Mouse (Mus musculus) left cerebral cortex, adult 18-20 months (tissue): ENCODE results near the gene Gm867. TPM values are rescaled to one million over a fixed set of nuclear protein-coding genes. Genes with fewer than 3 reads are reported as not detected.

Source experiments
- DNase-seq, 2 experiments: peaks; one replicate each; pipeline ENCODE4 v3.0.0; 2021 to 2022; ENCODE audit warnings: low spot score in 2 of 2, mixed read lengths in 1 of 2
- total RNA-seq, 2 experiments: library from RNA; stranded (reverse); gene quantifications; 2 replicates each; pipeline ENCODE4 v1.2.3; 2021

Gene Gm867
- total RNA-seq, 2 experiments from 2014 or later, result not detected

DNA sequence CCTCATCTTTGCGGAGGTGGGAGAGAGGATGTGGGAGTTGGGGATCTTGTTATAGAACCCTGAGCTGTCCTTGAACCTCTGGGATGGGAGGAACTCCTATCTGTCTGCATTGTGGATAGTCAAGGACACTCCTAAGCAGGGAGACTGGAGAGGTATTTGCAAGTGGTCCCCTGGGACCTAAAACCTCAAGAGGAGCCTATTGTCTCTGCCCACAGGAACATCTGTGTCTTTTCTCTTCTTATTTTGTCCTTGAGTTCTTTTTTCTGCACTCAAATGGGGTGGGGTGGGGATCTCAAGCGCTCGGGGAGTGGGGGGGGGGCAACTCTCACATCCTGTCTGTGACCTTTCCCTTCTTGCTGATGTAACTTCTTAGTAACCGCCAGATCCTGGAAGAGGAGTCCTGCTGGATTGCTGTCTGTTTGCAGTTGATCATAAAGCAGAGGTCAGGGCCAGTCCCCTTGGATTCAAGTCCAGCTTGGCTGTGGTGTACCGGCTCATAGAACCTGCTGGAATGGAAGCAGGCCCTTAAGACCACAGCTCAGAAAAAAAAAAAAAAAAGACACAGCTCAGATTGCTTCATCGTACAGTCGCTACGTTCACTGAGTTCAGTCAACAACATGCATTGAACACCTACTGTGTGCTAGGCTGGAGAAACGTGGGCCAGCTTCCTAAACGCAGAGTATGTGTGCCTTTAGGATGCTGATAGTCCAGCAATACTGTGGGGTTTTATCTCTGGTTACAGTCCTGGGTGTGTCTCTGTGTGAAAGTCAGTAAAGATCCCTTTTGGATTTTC, 2.4 kb downstream of the Gm867 start:
- no peak for DNase-seq

DNA sequence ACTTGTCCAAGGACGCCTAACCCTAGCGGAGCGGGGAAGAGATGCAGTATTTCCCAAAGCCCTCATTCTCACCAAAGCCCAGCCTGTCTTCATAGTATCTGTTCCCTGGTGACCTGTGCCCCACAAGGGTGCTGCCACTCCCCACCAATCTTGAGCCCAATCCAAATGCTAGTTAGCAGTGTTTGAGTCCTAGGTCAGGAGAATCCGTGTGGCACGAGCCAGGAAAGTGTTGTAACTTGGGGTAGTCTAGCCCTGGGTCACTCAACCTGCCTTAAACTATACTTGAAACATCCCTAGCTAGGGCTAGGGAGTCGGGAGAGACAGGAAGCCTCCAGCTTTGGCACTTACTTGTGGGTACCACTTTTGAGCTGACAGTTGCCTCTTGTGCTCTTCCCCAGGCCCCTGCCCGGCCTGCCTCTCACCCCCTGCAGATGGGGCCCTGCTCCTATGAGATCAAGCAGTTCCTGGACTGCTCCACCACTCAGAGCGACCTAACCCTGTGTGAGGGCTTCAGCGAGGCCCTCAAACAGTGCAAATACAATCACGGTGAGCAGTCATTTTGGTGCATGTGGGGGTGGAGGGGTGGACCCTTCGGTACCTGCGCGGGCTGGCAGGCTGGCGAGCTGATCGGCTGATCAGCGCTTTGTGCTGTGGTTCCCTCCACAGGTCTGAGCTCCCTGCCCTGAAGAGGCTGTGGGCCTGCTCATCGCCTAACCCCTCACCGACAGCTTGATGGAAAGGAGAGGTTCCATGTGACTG, 3.4 kb downstream of the Gm867 start:
- no peak for DNase-seq

DNA sequence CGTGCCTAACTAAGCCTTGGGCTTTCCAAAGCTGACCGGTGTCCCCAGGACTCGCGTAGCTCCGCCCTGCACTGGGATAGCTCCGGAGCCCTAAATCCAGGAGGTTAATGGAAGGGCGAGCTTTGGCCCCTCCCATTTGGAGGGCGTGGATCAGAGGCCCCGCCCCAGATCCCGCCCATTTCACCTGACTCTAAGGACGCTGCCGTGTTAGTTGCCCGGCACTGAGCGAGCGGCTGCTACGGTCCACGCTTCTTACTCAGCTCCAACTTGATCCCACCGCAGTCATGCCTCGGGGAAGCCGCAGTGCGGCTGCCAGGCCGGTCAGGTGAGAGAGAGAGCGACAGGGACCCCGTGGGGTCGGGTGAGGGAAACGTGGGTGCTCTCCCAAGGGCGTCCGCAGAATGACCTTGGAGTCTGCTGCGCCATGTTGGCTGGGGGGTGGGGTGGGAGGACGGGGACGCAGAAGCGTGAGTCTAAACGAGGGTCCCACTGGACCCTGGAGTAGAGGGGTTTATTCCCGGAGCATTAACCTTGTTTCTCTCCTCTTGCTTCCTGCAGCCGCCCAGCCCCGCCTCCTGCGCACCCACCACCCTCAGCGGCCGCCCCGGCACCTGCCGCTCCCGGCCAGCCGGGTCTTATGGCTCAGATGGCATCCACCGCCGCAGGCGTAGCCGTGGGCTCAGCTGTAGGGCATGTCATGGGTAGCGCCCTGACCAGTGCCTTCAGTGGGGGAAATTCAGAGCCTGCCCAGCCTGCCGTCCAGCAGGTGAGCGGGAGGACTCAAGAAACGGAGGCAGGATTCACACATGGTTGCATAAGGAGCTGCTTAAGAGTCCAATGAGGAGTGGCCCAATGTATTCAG, 4.6 kb downstream of the Gm867 start, which contains the start of gene Mmp11:
Gene Mmp11 (minus strand): TSS at position 817 of the 862 bp plus-strand sequence.
- peak; percentile 70 to 78 for DNase-seq

DNA sequence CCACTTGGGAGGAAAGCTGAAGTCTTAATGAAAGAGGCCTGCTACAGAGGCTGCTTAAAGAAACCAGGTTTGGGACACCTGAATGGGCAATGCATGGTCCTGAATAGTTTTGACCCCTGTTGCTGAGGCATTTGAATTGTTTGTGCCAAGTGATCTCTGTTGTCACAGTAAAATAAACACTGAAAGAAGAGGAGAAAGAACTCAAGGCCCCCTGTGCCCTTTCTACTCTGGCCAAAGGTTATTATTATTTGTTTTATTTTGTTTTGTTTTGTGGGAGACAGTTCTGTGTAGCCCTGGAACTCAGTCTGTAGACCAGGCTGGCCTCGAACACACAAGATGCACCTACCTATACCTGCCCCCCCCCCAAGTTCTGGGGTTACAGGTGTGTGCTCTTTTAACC, 5.5 kb downstream of the Gm867 start:
- DNase-seq, result no peak

DNA sequence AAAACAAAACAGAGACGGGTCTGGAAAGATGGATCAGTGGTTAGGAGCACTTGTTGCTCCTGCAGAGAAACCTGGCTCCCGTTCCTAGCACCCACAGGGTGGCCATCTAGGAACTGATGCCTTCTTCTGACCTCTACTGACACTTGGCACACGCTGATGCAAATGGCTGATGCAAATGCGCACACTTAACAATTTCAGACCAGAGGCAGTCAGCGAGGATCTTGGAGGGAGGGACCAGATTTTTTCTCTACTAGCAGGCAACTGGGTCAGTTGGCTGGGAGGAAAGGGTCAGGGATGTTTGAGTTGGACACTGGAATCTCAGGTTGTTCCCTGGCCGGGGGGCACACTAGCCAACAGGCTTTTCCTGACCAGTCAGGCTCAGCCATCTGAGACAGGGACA, 7.6 kb downstream of the Gm867 start, which contains the start of gene Chchd10:
Gene Chchd10 (plus strand): TSS at position 240 of the 400 bp plus-strand sequence.
- DNase-seq, result no peak

DNA sequence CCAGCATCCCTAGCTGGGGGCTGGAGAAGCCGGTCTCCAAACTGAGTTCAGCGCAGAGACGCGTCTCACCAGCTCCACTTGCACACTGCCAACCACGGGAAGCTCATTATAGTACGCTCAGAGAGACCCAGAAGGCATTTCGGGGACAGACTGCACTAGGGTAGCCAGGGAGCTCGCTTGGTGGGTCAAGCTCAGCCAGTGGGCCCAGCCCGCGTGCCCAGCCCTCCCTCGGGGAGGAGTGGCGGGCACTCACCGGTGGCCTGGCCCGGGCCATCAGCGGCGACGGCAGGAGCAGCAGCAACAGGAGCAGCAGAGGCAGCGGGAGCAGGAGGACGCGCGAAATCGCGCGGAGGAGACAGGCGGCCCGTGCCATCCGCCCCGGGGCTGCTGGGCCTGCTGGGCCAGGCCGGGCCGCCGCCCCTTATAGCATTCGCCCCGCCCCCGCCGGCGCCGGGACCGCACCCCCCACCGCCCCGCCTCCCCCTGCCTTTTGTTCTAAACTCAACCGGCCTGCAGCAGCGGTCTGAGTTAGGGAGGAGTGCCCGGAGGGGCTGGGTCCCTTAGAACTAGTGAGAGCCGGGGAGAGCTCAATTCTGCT, 8.3 kb downstream of the Gm867 start:
- no peak for DNase-seq

DNA sequence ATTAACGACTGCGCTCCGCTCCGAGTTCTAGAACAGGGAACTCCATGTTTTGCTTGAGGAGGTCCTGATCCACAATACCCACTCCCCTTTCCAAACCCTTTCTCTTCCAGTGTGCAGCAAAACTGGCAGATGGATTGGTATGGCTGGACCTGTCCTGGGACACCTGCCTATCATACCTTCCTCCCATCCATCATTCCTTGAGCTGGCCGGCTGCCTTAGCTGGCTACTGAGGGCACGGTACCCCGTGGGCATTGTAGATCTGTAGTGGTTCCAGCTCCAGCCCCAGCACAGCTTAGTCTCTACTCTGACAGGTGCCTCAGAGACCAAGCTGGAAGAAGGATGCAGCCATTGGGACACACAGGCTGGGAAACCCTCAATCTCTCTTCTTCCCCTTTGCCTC, 9.2 kb downstream of the Gm867 start:
- DNase-seq, result no peak

DNA sequence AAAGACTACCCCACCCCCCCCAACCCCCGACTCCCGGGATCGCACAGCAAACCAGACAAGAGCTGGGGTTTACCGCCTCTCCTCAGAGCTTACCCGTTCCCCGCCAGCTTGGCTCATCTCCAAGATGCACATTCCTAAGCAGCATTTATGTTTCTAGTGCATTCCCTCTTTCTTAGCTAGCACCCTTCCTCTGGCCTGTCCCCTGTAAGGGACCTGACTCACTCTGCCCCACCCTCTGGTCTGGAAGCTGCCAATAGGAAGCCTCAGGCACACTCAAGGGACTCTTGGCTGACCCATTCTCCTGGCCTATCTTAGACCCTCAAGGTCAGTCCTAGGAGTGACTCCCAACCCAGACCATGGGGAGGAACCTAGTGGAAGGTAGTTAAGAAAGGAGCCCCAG, 10.2 kb downstream of the Gm867 start:
- DNase-seq, result no peak

DNA sequence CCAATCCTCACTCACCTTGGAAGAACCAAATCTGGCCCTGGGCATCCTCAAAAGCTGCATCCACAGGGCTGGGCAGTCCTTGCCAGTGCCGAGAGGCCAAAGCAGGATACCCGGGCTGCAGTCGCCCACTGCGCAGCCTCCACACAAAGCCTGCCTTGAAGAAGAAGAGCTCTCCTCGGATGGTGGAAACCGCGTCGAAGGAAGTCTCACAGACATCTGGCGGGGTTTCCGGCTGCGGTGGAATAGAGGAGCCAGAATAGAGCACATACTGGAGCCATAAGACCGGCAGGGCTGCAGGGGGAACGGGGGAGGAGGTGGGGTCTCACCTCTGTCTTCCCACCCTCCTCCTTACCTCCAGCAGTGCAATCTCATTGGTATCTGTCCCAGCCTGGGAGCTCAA, 14.1 kb downstream of the Gm867 start:
- no peak for DNase-seq

DNA sequence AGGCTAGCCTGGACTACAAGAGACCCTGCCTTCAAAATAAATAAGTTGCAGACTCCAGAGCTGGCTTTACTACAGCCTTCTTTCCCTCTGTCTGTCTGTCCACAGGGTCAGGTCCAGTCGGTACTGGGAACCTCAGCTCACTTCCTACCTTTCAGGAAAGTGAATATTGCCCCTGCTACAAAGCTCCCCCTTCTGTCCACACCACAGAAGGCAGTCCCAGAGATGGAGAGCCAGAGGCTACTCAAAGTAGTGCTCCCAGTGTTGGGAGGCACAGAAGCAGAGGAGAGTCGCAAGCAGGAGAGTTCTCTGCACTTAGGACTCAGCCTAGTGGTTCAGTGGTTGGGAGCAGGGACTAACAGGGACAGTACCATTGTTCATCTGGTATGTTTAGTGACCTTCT, 16.1 kb downstream of the Gm867 start:
- no peak for DNase-seq

DNA sequence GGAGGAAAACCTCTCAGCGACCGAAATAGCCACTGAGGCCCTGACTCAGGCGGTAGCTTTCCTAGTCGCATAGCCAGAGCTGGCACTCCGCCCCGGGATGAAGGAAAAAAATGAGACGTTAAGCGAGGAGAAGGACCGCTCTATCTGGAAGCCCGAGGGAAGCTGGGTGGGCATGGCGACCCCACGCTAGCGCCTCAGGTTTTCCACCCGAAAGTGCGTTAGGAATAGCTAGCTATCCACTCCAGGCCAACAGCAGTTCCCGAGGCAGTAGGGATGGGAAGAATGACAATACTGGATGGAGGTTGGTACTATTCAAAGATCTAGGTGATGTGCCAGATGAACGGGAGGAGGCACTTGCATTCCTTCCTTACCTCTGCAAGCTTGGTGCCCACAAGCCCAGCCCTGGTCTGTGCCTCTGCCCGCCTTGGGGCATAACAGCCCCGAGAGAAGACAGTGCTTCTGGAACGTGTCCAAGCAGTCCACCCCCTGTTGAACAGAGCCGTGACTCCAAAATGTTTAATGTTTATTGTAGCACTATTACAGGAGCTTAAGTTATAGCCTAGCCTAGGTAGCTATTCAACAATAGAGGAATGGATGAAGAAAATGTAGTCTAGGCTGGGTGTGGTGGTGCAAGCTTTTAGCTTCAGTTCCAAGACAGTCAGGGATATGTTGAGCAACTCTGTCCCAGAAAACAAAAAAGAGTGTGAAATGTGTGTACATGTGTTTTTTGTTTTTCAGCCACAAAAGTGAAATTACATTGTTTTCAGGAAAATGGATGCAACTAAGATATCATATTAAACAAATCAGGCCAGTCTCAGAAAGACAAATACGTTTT, 18.5 kb downstream of the Gm867 start:
- no peak for DNase-seq

DNA sequence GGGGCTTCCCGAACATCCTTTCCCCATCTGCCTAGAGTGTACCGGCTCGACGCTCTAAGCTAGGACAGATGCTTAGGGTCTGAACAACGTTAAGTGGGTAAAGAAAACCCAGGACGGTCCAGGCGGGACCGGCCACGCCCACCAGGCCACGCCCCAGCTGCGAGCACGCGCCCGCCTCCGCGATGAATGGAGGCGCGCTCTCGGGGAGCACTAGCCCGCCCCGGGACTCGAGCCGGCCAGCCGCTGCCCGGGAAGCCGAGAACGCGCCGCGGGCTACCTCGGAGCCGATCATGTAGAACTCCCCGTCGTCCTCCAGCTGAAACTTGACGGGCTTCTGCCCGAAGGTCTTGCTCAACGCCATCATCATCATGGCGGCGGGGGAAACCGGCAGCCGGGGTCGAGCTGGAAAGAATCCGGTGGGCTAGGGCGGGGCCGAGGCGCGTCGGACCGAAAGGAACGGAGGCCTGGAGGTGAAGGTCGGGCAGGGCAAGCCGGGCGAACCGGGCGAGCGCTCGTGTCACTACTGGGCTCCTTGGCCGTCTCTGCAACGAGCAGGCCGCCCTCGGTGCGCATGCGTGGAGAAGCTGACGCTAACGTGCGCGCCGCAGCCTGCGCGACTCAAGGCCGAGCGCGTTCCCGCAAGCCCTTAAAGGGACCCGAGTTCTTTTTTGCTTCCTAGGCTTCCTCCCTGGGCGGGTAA, 19.3 kb downstream of the Gm867 start, which contains the start of gene Smarcb1:
Gene Smarcb1 (minus strand): TSS at position 592 of the 700 bp plus-strand sequence.
- DNase-seq, result peak; percentile 96

DNA sequence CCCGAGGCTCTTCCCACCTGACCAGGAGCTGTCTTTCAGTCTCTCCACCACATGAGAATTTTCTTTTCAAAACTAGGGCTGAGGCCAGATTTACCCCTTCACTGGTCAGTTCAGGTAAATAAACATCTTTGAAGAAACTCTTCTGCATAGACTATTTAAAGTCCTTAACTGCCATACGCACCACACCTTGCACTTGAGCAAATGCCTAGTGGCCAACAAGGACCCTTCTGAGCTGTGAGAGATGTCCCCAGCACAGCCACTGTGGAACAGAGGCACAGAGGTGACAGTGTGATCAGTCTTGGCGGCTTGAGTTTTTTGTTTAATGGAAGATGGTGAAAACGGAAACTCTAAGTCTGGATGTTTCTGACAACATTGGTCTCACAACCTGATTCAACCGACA, 21.4 kb downstream of the Gm867 start:
- DNase-seq, result no peak

DNA sequence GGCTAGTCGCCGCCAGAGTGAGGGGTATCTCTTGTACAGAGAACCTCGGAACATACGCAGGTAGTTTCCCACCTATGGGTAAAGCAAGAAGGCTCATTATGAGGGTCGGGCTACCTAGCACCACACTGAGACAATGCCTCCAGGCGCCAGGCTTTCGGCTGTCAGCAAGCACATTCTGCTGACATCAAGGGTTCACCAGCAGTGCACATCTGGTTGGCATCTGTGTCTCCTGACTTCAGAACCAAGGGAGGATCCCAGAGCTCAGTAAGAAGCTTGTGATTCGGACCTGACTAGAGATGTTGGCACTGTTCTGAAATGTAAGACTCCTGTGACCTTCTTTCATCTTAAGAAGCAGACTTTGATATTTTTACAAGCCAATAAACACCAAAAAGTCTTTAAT, 23.6 kb downstream of the Gm867 start:
- DNase-seq, result no peak

DNA sequence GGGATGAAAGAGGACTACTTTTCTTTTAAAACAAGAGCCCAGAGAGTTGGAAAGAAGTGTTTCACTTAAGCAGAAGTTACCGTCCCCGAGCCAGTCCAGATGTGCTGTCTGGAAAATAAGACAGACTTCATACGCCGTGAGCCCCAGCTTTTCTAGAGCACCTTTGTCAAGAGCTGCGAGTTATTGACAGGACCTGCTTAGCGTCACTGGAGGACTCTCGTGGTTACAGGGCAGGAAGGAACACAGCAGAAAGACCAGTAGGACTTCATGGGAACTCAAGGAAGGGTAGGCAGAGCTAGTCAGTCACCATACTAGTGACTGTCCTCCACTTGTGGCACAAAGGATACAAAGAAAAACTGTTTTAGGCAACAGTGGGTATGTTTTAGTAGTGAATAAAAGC, 24.9 kb downstream of the Gm867 start:
- no peak for DNase-seq

DNA sequence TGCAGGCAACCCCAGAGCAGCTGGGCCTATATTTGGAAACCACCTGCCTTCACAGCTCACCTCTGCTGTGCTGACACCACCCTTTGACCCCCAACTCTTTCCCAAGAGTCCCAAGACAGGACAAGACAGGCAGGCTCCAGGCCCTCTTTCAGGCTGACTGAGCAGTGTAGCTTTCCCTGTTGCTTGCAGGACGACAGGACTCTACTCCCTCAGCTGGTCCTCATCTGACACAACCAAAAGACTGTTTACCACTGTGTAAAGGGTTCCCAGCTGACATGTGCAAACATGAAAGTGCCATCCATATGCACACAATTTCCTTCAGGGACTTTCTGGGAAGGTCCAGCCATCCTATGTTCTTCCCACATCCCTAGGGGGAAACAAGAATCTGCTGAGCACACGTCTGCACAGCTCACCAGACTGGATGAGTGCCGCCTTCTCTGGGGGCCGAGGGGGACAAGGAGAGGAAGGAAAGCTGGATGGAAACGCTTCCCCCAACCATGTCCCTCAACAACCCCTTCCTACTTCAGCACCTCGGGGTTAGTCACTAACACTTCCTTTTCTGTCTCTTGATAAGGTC, 27.4 kb downstream of the Gm867 start:
- DNase-seq, result no peak

DNA sequence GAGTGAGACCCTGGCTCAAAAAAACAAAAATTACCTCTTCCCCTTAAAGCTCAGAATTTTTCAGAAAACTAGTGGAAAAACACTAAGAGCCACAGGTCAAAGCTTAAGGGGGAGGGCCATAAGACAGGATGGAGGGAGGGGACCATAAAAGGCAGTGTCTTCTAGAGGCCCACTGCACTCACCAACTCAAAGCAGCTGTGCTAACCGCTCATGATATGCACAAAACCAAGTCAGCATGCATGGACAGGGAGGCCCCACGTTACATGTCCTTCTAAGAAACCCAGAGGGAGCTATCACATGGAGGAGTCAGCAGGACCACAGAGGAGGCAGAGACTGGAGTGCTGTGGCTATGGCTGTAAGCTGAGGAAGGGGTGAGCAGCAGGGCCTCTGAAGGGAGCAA, 29.8 kb downstream of the Gm867 start:
- no peak for DNase-seq

DNA sequence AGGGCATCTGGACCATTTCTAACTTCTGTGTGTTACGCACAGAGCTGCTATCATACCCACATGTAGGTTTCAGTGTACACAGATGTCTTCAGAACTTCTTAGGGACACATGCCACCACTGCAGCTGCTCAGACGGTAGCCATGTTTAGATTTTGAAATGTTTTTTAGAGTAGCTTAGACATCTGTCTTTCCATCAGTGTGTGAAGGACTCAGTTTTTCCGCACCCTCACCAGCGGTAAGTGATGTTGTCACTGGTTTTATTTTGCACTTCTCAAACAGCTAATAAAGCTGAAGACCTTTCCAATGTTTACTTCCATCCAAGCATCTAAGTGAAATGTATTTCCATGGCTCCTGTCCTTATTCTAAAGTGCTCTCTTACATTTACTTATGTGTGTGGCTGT, 33.6 kb downstream of the Gm867 start:
- no peak for DNase-seq

DNA sequence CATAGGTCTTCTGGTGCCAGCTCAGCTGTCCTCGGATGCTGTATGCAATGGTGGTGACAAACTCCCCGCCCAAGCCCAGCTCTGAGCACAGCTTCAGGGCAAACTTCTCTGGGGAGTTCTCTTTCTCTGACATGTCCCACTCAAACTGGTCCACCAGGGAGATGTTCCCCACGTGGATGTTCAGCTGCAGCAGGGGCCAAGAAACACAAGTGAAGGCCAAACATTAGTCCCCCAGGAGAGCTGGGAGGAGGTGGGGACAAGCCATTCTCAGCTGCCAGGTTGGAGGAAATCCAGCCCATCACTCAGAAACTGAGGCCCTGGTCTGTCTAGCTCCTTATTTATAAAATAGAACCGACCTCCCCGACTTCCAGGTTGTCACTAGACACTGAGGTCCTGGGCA, 36.1 kb downstream of the Gm867 start:
- no peak for DNase-seq
